Mouse (Mus musculus) liver, embryonic 14.5 days (tissue): ENCODE measurements around the gene Gpd2.

ENCODE experiments used
- CTCF ChIP-seq: IDR thresholded peaks from 2 replicates; pipeline ENCODE4 v1.5.1; 2016; ENCODE audit warnings: antibody characterized with exemption, low read depth, control low read depth
- EP300 ChIP-seq: IDR thresholded peaks from 2 replicates; pipeline ENCODE4 v1.6.1; 2016; ENCODE audit warnings: antibody characterized with exemption, low read depth

GRCm38 (mm10) chr2:57331266-57331665 lies 93.8 kb downstream of the Gpd2 start:
- no peak for TF ChIP-seq CTCF
- TF ChIP-seq EP300, result no peak
